Mouse (Mus musculus): ENCODE results near the gene Icam2.

DNA sequence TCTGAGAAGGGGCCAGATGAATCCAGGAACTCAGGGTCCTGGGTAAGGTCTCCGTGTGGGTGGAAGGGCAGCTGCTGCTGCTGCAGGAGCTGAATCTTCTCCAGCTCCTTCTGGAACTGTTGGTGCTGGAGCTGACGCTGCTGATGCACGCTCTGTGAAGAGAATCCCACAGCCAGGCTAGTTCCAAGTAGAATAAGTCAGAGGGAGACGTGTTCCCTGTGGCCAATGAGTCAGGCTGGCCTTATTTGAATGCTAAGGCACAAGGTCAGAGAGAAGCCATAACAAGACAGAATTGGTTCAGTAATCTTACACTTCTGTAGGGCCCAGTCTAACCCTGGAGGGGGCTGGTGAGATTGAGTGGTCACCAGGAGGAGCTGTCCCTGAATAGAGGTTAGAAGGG, 22.1 kb upstream of the Icam2 start:
- TF ChIP-seq CTCF (IDR thresholded peaks at IDR 0.05; ENCODE audit: borderline replicate concordance, insufficient read depth, low read depth, low read length) (no peak), POLR2A (IDR thresholded peaks at IDR 0.05; ENCODE audit: borderline replicate concordance, insufficient read depth, low read length) (no peak)

All from cerebellum, adult 2 months (tissue).